Mouse (Mus musculus) liver, postnatal 0 days (tissue): ENCODE measurements around the gene Nprl3. TPM values are rescaled to one million over a fixed set of nuclear protein-coding genes. Genes with fewer than 3 reads are reported as not detected.
A peak's percentile ranks its signal among the peaks of the same experiment; 100 is the strongest.

Experiments
- ATAC-seq: fragments of 200-750 bp; cut with Nextera tagmentation; 2 replicates; pipeline ENCODE4 v1.8.0; 2017; ENCODE audit warnings: mild to moderate bottlenecking, moderate library complexity
- DNase-seq: peaks from one replicate; pipeline ENCODE4 v3.0.0-alpha.2; 2016
- H3K27ac ChIP-seq: fragments of 300-500 bp; sonication (generic); 2 replicates; pipeline ENCODE4 v1.5.1; 2014; ENCODE audit warnings: antibody characterized with exemption, moderate library complexity, mild to moderate bottlenecking, low read depth
- H3K27me3 ChIP-seq: fragments of 300-500 bp; sonication (generic); 2 replicates; pipeline ENCODE4 v1.6.1; 2014; ENCODE audit warnings: low read length, control low read depth, mixed read lengths; ENCODE audit not compliant: insufficient read depth
- H3K36me3 ChIP-seq: fragments of 300-500 bp; sonication (generic); replicated peaks from 2 replicates; pipeline ENCODE4 v1.6.1; 2014; ENCODE audit warnings: mild to moderate bottlenecking, control low read depth, low read length, moderate library complexity, mixed read lengths; ENCODE audit not compliant: insufficient read depth
- H3K4me1 ChIP-seq: fragments of 300-500 bp; sonication (generic); 2 replicates; pipeline ENCODE4 v1.6.1; 2014; ENCODE audit warnings: antibody characterized with exemption, mild to moderate bottlenecking, control low read depth; ENCODE audit not compliant: insufficient read depth
- H3K4me2 ChIP-seq: fragments of 300-500 bp; sonication (generic); 2 replicates; pipeline ENCODE4 v1.6.1; 2014; ENCODE audit warnings: low read depth, mild to moderate bottlenecking, low read length, moderate library complexity, mixed read lengths
- H3K4me3 ChIP-seq: fragments of 300-500 bp; sonication (generic); 2 replicates; pipeline ENCODE4 v1.5.1; 2014; ENCODE audit warnings: low read depth, low read length
- H3K9ac ChIP-seq: fragments of 300-500 bp; sonication (generic); replicated peaks from 2 replicates; pipeline ENCODE4 v1.6.1; 2014; ENCODE audit warnings: mild to moderate bottlenecking, moderate library complexity
- H3K9me3 ChIP-seq: fragments of 300-500 bp; sonication (generic); 2 replicates; pipeline ENCODE4 v1.6.1; 2016; ENCODE audit warnings: mild to moderate bottlenecking, control low read depth, low read length, mixed read lengths
- CTCF ChIP-seq: sonication (generic); IDR thresholded peaks from 2 replicates; pipeline ENCODE4 v1.5.1; 2016; ENCODE audit warnings: antibody characterized with exemption, low read depth
- EP300 ChIP-seq: IDR thresholded peaks from 2 replicates; pipeline ENCODE4 v1.6.1; 2016; ENCODE audit warnings: antibody characterized with exemption, low read depth, mild to moderate bottlenecking
- WGBS: fragments of 180-500 bp; shearing (Covaris S2); extraction: QIAGEN DNeasy Blood & Tissue Kit; methylation state at CpG from one replicate; pipeline ENCODE4 v1.1.7; 2014; ENCODE audit not compliant: insufficient replicate concordance; 5-methylcytosine and 5-hydroxymethylcytosine counted together
- polyA plus RNA-seq: library from polyadenylated mRNA; unstranded; fragments of >200 nt; fragmentation: Nextera tagmentation; extraction: Ambion mirVana; gene quantifications from 2 replicates; pipeline ENCODE4 v1.2.1, GENCODE M21; 2015

Gene Nprl3
- polyA plus RNA-seq = 22.8 and 26.2 TPM in 2 replicates

- WGBS = under 1% methylated on average over 54 of the region's 54 CpGs
- H3K9ac ChIP-seq = peak within 1 kb of the TSS; percentile 93
- no peak for TF ChIP-seq CTCF
- TF ChIP-seq EP300 = peak; percentile 51; the same call in 1 of the 2 replicates
- peaks cover 35% of the 10 kb centered on the region for H3K4me1 ChIP-seq
- H3K27ac ChIP-seq = peak within 1 kb of the TSS; percentile 97
- H3K27me3 ChIP-seq = no peaks in the 10 kb centered on the region
- H3K4me2 ChIP-seq = peak within 1 kb of the TSS; percentile 89
- peak within 1 kb of the TSS; percentile 76 for H3K4me3 ChIP-seq
- no peaks in the 10 kb centered on the region for H3K9me3 ChIP-seq
- DNase-seq (peak; percentile 96), ATAC-seq (peak; percentile 92)
- H3K36me3 ChIP-seq = 0 out of 2 replicates have a peak, but pooled peaks cover 3% of the 10 kb centered on the region
Observed at GRCm38 (mm10) chr11:32267188-32267884, at the start of gene Nprl3. Nprl3 (minus strand) TSS chr11:32267707.

- no peak overlapping the region for H3K4me3 ChIP-seq
- no peak for TF ChIP-seq EP300
- no peak for TF ChIP-seq CTCF
- no peak overlapping the region for H3K4me2 ChIP-seq
- 65% methylated on average over 3 of the region's 3 CpGs for WGBS
- H3K4me1 ChIP-seq = no peaks in the 10 kb centered on the region
- DNase-seq = no peak
- ATAC-seq = no peak
- no peak overlapping the region for H3K9ac ChIP-seq
- no peaks in the 10 kb centered on the region for H3K27me3 ChIP-seq
- no peaks in the 10 kb centered on the region for H3K36me3 ChIP-seq
- H3K9me3 ChIP-seq = no peaks in the 10 kb centered on the region
- no peak overlapping the region for H3K27ac ChIP-seq
Observed at GRCm38 (mm10) chr11:32316009-32316408, 48.5 kb upstream of the Nprl3 start.

- Histone ChIP-seq H3K36me3 (no peaks in the 10 kb centered on the region), H3K9me3 (no peaks in the 10 kb centered on the region), H3K4me2 (no peak overlapping the region), H3K4me3 (no peak overlapping the region), H3K9ac (no peak overlapping the region), H3K27me3 (no peaks in the 10 kb centered on the region), H3K4me1 (no peaks in the 10 kb centered on the region), H3K27ac (no peak overlapping the region)
- ATAC-seq = no peak
- DNase-seq = no peak
- TF ChIP-seq CTCF (no peak), EP300 (no peak)
- WGBS = 62% methylated on average over 3 of the region's 3 CpGs
Observed at GRCm38 (mm10) chr11:32309928-32310327, 42.4 kb upstream of the Nprl3 start.

- no peak for ATAC-seq
- TF ChIP-seq EP300 = no peak
- no peak for TF ChIP-seq CTCF
- DNase-seq = no peak
Observed at GRCm38 (mm10) chr11:32309446-32309845, 41.9 kb upstream of the Nprl3 start.

GRCm38 (mm10) chr11:32307006-32307405, 39.5 kb upstream of the Nprl3 start:
- no peaks in the 10 kb centered on the region for H3K36me3 ChIP-seq
- H3K9ac ChIP-seq = no peak overlapping the region
- no peak overlapping the region for H3K4me3 ChIP-seq
- no peak for TF ChIP-seq EP300
- TF ChIP-seq CTCF = no peak
- no peak overlapping the region for H3K27ac ChIP-seq
- H3K4me1 ChIP-seq = no peaks in the 10 kb centered on the region
- ATAC-seq (peak; percentile 25; the same call in 1 of the 2 replicates), DNase-seq (no peak)
- no peaks in the 10 kb centered on the region for H3K27me3 ChIP-seq
- H3K4me2 ChIP-seq = no peak overlapping the region
- 45% methylated on average over 1 of the region's 1 CpGs for WGBS
- H3K9me3 ChIP-seq = no peaks in the 10 kb centered on the region

More at GRCm38 (mm10) chr11:32309446-32309845, 41.9 kb upstream of the Nprl3 start:
- no peaks in the 10 kb centered on the region for H3K4me1 ChIP-seq
- H3K9me3 ChIP-seq = no peaks in the 10 kb centered on the region
- no peak overlapping the region for H3K4me2 ChIP-seq
- 60% methylated on average over 4 of the region's 4 CpGs for WGBS
- no peak overlapping the region for H3K27ac ChIP-seq
- H3K27me3 ChIP-seq = no peaks in the 10 kb centered on the region
- no peak overlapping the region for H3K9ac ChIP-seq
- no peak overlapping the region for H3K4me3 ChIP-seq
- no peaks in the 10 kb centered on the region for H3K36me3 ChIP-seq

- H3K9me3 ChIP-seq = no peaks in the 10 kb centered on the region
- H3K36me3 ChIP-seq = 0 out of 2 replicates have a peak, but pooled peaks cover 2% of the 10 kb centered on the region
- TF ChIP-seq CTCF = no peak
- no peak for TF ChIP-seq EP300
- H3K4me1 ChIP-seq = no peaks in the 10 kb centered on the region
- H3K27ac ChIP-seq = no peak overlapping the region
- DNase-seq = no peak
- H3K27me3 ChIP-seq = no peaks in the 10 kb centered on the region
- H3K9ac ChIP-seq = no peak overlapping the region
- 75% methylated on average over 1 of the region's 1 CpGs for WGBS
- no peak for ATAC-seq
- H3K4me2 ChIP-seq = no peak overlapping the region
- no peak overlapping the region for H3K4me3 ChIP-seq
Observed at GRCm38 (mm10) chr11:32303455-32303854, 35.9 kb upstream of the Nprl3 start.
